Mouse (Mus musculus) liver, postnatal 0 days (tissue): ENCODE data around the gene Slc6a6.

Source experiments
- CTCF ChIP-seq: sonication (generic); IDR thresholded peaks from 2 replicates; pipeline ENCODE4 v1.5.1; 2016; ENCODE audit warnings: antibody characterized with exemption, low read depth
- EP300 ChIP-seq: IDR thresholded peaks from 2 replicates; pipeline ENCODE4 v1.6.1; 2016; ENCODE audit warnings: antibody characterized with exemption, low read depth, mild to moderate bottlenecking

- no peak for TF ChIP-seq CTCF
- peak; percentile 45; the same call in 1 of the 2 replicates for TF ChIP-seq EP300
Measured at GRCm38 (mm10) chr6:91752884-91753283, 69.0 kb downstream of the Slc6a6 start.
